Comparison of ENCODE assay signal across 33 mouse cellular contexts in genomic region chr5:151410006-151410405, GRCm38 (mm10). TPM values are rescaled to one million over a fixed set of nuclear protein-coding genes. Genes with fewer than 3 reads are reported as not detected.
A peak's percentile ranks its signal among the peaks of the same experiment; 100 is the strongest.
DNase-seq lines count a peak whose midpoint lies in the region; ATAC-seq and TF ChIP-seq lines count a peak whose summit lies in the region.
"Had no signal": no experiment of that assay in that cellular context is flagged by ENCODE, and none has a peak within 500 bp of the region (broad histone marks: within the 10 kb centered on the region; RNA-seq: fewer than 3 reads in every experiment).

No protein-coding gene starts in this region.

- no peaks in the 10 kb centered on the region for H3K27me3 ChIP-seq in intestine, embryonic 15.5 days (replicated peaks)
- no peaks in the 10 kb centered on the region for H3K27me3 ChIP-seq in liver, postnatal 0 days (ENCODE audit: insufficient read depth, low read length)
- H3K27me3 ChIP-seq in stomach, embryonic 15.5 days (replicated peaks): no peaks in the 10 kb centered on the region
- H3K27me3 ChIP-seq: heart, embryonic 15.5 days; hindbrain, embryonic 13.5 days; lung, embryonic 15.5 days; megakaryocyte, embryonic 14.5 days; neural tube, embryonic 12.5 days; Patski had no signal

- WGBS in intestine, embryonic 15.5 days: 65% methylated on average over 3 of the region's 3 CpGs
- 52% methylated on average over 3 of the region's 3 CpGs for WGBS in liver, postnatal 0 days (ENCODE audit: insufficient replicate concordance)
- WGBS in stomach, embryonic 15.5 days: 60% methylated on average over 3 of the region's 3 CpGs

- peak; percentile 84 for ATAC-seq in intestine, embryonic 15.5 days
- ATAC-seq in liver, postnatal 0 days: no peak; the same call in 1 of the 2 replicates
- no peak for ATAC-seq in stomach, embryonic 15.5 days (ENCODE audit: insufficient read depth, low FRiP score, low read depth)
- ATAC-seq: Patski had no signal

- peaks cover 6% of the 10 kb centered on the region; the same call in 1 of the 2 replicates for H3K4me1 ChIP-seq in intestine, embryonic 15.5 days (replicated peaks)
- H3K4me1 ChIP-seq in liver, postnatal 0 days (ENCODE audit: insufficient read depth): peaks cover 21% of the 10 kb centered on the region
- H3K4me1 ChIP-seq in stomach, embryonic 15.5 days: no peaks in the 10 kb centered on the region
- H3K4me1 ChIP-seq: embryonic facial prominence, embryonic 10.5 days had no signal

- H3K27ac ChIP-seq in intestine, embryonic 15.5 days: no peak overlapping the region
- peak overlapping the region; percentile 70; the same call in 1 of the 2 replicates for H3K27ac ChIP-seq in liver, postnatal 0 days (ENCODE audit: low read depth)
- peak overlapping the region; percentile 73; the same call in 1 of the 2 replicates for H3K27ac ChIP-seq in stomach, embryonic 15.5 days
- H3K27ac ChIP-seq: embryonic facial prominence, embryonic 10.5 days; heart, embryonic 15.5 days; lung, embryonic 15.5 days; neural tube, embryonic 12.5 days had no signal

- no peaks in the 10 kb centered on the region for H3K9me3 ChIP-seq in intestine, embryonic 15.5 days
- H3K9me3 ChIP-seq in liver, postnatal 0 days (ENCODE audit: low read length): no peaks in the 10 kb centered on the region
- H3K9me3 ChIP-seq in stomach, embryonic 15.5 days: no peaks in the 10 kb centered on the region
- H3K9me3 ChIP-seq: embryonic facial prominence, embryonic 10.5 days; heart, embryonic 15.5 days; hindbrain, embryonic 13.5 days; lung, embryonic 15.5 days; megakaryocyte, embryonic 14.5 days; neural tube, embryonic 12.5 days had no signal

- intact Hi-C loops in gastrocnemius, postnatal 14 days (cut with DNase I; ENCODE audit: low total_unique reads): no loop called here

- DNase-seq in lung, adult 18-20 months: peak; percentile 56 to 66
- DNase-seq in lung, postnatal 10 days: no peak
- DNase-seq in liver, postnatal 0 days: peak; percentile 39
- DNase-seq in adrenal gland, adult 8-10 months: no peak
- no peak for DNase-seq in gastrocnemius, postnatal 14 days
- DNase-seq: cerebellum, adult 11-12 months; cerebellum, postnatal 10 days; heart, postnatal 36 days; kidney, adult 9 months; kidney, postnatal 25 days; retina, postnatal 1 day; right cerebral cortex, postnatal 25 days; thymus, adult 2 months; thymus, postnatal 4 days had no signal

- no peak overlapping the region for H3K4me2 ChIP-seq in intestine, embryonic 15.5 days (replicated peaks)
- no peak overlapping the region for H3K4me2 ChIP-seq in liver, postnatal 0 days (ENCODE audit: low read depth, low read length)
- no peak overlapping the region for H3K4me2 ChIP-seq in stomach, embryonic 15.5 days
- H3K4me2 ChIP-seq: heart, embryonic 15.5 days; hindbrain, embryonic 13.5 days; lung, embryonic 15.5 days; neural tube, embryonic 12.5 days had no signal

- TF ChIP-seq CTCF in liver, postnatal 0 days (IDR thresholded peaks at IDR 0.05; ENCODE audit: low read depth): no peak

- no peak overlapping the region for H3K4me3 ChIP-seq in intestine, embryonic 15.5 days (replicated peaks)
- no peak overlapping the region for H3K4me3 ChIP-seq in liver, postnatal 0 days (ENCODE audit: low read depth, low read length)
- H3K4me3 ChIP-seq in stomach, embryonic 15.5 days (replicated peaks): no peak overlapping the region
- H3K4me3 ChIP-seq: embryonic facial prominence, embryonic 10.5 days; heart, embryonic 15.5 days; hindbrain, embryonic 13.5 days; lung, embryonic 15.5 days; megakaryocyte, embryonic 14.5 days; neural tube, embryonic 12.5 days had no signal

- no peaks in the 10 kb centered on the region for H3K36me3 ChIP-seq in intestine, embryonic 15.5 days
- no peaks in the 10 kb centered on the region for H3K36me3 ChIP-seq in liver, postnatal 0 days (replicated peaks; ENCODE audit: insufficient read depth, low read length)
- no peaks in the 10 kb centered on the region for H3K36me3 ChIP-seq in stomach, embryonic 15.5 days
- H3K36me3 ChIP-seq: embryonic facial prominence, embryonic 10.5 days; heart, embryonic 15.5 days; hindbrain, embryonic 13.5 days; lung, embryonic 15.5 days; neural tube, embryonic 12.5 days had no signal

- no peak for TF ChIP-seq EP300 in liver, postnatal 0 days (IDR thresholded peaks at IDR 0.05; ENCODE audit: low read depth)

- H3K9ac ChIP-seq in intestine, embryonic 15.5 days: no peak overlapping the region
- no peak overlapping the region for H3K9ac ChIP-seq in liver, postnatal 0 days (replicated peaks)
- H3K9ac ChIP-seq in stomach, embryonic 15.5 days: no peak overlapping the region
- H3K9ac ChIP-seq: heart, embryonic 15.5 days; hindbrain, embryonic 13.5 days; lung, embryonic 15.5 days; neural tube, embryonic 12.5 days had no signal

RNA-seq across cellular contexts. Expression of gene Gm42906, which starts 18.0 kb away (rescaled TPM):
- not detected in 2 replicates for polyA plus RNA-seq in intestine, embryonic 15.5 days (2015; fragmentation: Nextera tagmentation; extraction: Ambion mirVana)
- polyA plus RNA-seq in liver, postnatal 0 days (2015; fragmentation: Nextera tagmentation; extraction: Ambion mirVana): not detected in 2 replicates
- polyA plus RNA-seq in stomach, embryonic 15.5 days (2015; fragmentation: Nextera tagmentation; extraction: Ambion mirVana): not detected in 2 replicates
- total RNA-seq in adrenal gland, adult 8-10 months (2022): 1 to 10 TPM in 3 of 4 experiments, not detected in 1; 1.6 to 4.3 (median 4.3) TPM
- 1 to 10 TPM in 1 of 2 experiments, not detected in 1; 1.5 TPM for total RNA-seq in gastrocnemius, postnatal 14 days (2021)
- total RNA-seq: adrenal gland, postnatal 4 days; ES-E14; gastrocnemius, postnatal 4 days; layer of hippocampus, adult 8-10 months had no signal
- polyA plus RNA-seq: cortical plate, adult 2 months; embryonic facial prominence, embryonic 10.5 days; forebrain, embryonic 16.5 days; hindbrain, embryonic 13.5 days; limb, embryonic 14.5 days; lung, embryonic 15.5 days; midbrain, embryonic 14.5 days; neural tube, embryonic 12.5 days; Patski; spleen, adult 2 months; stomach, embryonic 14.5 days; thymus, adult 2 months had no signal

Comparison
In these comparisons a context has a peak if more than half of its experiments do, and no peak if none do; other contexts are left out.
1. DNase-seq: peak in lung, adult 18-20 months (2 of 2) and liver, postnatal 0 days (single experiment); none in lung, postnatal 10 days (single experiment), adrenal gland, adult 8-10 months (single experiment) and gastrocnemius, postnatal 14 days (single experiment).